Mouse (Mus musculus): ENCODE results near the gene Fbln1. TPM values are rescaled to one million over a fixed set of nuclear protein-coding genes. Genes with fewer than 3 reads are reported as not detected.

Fbln1 gene
- polyA plus RNA-seq, 1 experiment from 2014 or later: 48.9 TPM

Other genes with a start within 250 kb of the Fbln1 start
- 14.1 and 16.1 TPM in 2 replicates for gene 5031439G07Rik, start 217.4 kb upstream of the Fbln1 start, polyA plus RNA-seq (2014; fragmentation: Nextera tagmentation; extraction: Ambion mirVana)
- 1.1 and 1.3 TPM in 2 replicates for gene Upk3a, start 188.8 kb upstream of the Fbln1 start, polyA plus RNA-seq (2014; fragmentation: Nextera tagmentation; extraction: Ambion mirVana)
- gene Fam118a, start 177.0 kb upstream of the Fbln1 start, polyA plus RNA-seq (2014; fragmentation: Nextera tagmentation; extraction: Ambion mirVana): 29.2 and 29.4 TPM in 2 replicates
- 0.09 and 0.28 TPM in 2 replicates for gene Smc1b, start 74.0 kb upstream of the Fbln1 start, polyA plus RNA-seq (2014; fragmentation: Nextera tagmentation; extraction: Ambion mirVana)
- gene Ribc2, start 73.9 kb upstream of the Fbln1 start, polyA plus RNA-seq (2014; fragmentation: Nextera tagmentation; extraction: Ambion mirVana): 0.64 and 0.97 TPM in 2 replicates
- 516 and 535 TPM in 2 replicates for gene Atxn10, start 130.3 kb downstream of the Fbln1 start, polyA plus RNA-seq (2014; fragmentation: Nextera tagmentation; extraction: Ambion mirVana)

Data from forebrain, embryonic 14.5 days (tissue).